Mouse (Mus musculus) pancreas, adult 10 weeks (tissue): ENCODE data around the gene Aaas. TPM values are rescaled to one million over a fixed set of nuclear protein-coding genes. Genes with fewer than 3 reads are reported as not detected.

ENCODE experiments used
- polyA plus RNA-seq: library from polyadenylated mRNA; stranded (reverse); fragments of 350-450 nt; fragmentation: Illumina TruSeq; extraction: RNeasy Lipid Tissue Mini Kit (QIAGEN cat#74804); gene quantifications from one replicate; pipeline ENCODE4 v1.2.3, GENCODE M21; 2015; ENCODE audit warnings: low read depth, low replicate concordance; ENCODE audit not compliant: insufficient read depth

Aaas gene
- polyA plus RNA-seq = 18.0 TPM

DNA sequence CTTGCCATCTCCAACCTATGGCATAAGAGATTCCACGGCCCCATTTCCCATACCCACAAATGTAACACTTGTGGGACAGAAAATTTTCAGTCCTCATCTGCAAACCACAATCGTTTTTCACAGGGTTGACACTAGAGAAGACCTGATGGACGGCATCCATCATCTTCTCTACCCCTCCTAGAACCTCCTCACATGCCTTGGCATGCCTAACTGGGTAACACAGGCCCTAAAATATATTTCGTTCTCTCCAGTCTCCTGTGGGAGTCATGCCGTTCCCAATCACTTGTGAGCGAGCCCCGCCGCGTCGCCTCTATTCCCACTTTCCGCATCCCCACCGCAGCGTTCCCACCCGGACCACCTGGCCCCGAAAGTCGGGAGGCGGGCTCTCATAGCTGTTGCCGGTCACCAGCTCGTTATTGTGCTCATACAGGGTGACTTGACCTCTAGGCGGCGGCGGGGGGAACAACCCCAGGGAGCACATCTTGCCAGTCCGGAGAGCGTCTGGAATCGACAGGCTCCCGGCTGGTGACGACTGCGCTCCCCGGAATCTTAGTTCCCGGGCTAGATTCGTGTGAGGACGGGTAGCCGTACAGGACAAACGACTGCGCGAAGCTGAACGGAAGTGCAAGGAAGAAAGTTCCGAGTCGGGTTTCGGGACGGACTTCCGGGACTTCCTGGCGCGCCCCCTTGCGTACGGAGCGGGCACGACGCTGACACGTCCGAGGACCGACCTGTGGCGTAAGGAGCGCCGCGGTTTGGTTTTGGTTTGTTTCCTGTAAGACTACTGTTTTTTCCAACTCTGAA, at the start of gene Aaas:
Aaas (minus strand) TSS at position 634 of the 804 bp plus-strand sequence.

DNA sequence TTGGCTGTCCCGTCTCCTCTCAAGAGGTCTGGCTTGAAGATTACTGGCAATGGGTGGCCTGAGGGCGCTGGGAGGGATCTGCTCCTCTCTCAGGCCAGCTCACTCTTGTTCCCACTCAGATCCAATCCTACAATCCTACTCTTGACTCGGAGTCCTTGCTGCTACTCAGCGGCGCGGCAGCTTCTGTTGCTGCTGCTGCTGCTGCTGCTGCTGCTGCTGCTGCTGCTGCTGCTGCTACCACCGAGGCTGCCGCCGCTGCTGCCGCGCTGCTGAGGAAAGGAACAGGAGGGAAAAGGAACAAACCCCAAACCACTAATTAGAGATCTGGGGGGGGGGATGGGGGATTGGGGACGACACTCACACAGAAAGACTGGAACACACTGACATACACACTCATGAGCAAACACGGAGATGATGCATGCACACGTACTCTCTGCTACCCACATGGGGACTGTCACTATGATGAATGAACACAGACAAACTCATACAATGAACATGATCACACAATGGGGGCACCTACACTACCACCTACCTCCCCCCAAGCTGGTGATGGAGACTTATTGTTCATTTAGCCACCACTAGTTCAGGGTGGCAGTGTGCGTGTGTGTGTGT, 16.3 kb upstream of the Aaas start, which contains the start of gene Sp7:
Sp7 (minus strand) TSS at position 450 of the 612 bp plus-strand sequence.

DNA sequence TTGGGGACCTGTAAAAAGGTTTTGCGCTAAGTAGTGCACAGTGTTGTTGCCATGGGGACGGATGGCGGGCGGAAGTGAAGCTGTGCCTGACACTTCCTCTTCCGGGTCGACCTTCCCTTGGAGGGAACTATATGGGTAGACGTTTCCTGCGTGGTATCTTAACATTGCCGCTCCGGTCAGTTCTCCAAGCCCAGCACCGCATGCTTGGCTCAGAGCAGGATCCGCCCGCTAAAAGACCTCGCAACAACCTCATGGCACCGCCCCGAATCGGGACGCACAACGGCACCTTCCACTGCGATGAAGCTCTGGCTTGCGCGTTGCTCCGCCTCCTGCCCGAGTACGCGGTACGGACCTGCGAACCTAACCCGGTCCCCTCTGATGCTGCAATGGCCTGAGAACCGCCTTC, 19.0 kb downstream of the Aaas start, which contains the start of gene Myg1:
Myg1 (plus strand) TSS at position 100 of the 406 bp plus-strand sequence.

DNA sequence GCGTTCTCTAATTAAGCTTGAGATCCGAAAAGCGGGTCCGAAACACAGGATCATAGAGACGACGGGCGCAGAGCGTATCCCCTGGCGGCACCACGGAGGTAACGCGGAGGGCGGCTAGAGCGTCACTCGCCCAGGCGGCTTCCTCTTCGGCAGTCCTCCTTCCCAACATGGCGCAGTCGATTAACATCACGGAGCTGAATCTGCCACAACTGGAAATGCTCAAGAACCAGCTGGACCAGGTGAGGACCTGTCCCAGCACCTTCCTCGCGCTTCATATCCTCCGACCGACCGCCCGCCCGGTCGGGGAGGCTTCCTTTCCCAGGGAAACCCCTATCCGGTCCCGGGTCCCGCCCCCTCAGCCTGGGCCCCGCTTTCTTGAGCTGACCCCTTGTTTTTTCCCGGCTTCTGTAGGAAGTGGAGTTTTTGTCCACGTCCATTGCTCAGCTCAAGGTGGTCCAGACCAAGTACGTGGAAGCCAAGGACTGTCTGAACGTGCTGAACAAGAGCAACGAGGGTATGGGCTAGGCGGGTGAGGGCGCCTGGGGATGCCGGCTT, 24.5 kb downstream of the Aaas start, which contains the start of gene Pfdn5:
Pfdn5 (plus strand) TSS at position 95 of the 555 bp plus-strand sequence.

DNA sequence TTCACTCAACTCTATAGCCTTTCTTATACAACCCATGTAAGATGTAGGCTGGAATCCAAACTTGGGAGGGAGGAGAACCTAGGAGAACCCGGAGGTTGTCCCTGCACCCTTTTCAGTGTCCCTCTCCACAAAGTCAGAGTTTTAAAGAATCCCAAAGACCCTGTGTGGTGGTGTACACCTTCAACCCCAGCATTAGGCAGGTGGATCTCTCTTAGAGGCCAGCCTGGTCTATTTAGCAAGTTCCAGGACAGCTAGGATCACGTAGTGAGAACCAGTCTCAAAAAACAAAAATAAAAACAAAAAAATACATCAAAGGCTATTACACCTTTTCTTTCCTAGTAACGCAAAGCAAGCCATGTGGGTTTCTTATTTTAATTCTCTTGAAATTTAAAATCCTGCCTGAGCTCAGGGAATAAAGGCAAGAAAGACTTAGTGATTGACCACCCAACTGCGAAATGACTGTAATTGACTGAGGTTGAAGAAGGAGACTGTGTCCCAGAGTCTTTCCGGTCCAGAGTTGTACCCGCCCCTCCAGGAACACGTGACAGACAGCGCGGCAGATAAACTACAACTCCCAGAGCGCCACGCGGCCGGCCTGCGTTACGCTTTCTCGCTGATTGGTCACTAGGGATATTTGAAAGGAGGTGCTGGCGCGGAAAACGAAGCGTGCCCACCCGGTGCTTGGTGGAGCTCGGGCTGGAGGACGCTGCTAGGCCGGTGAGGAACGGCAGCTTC, 54.8 kb downstream of the Aaas start, which contains the start of gene Espl1:
Espl1 (plus strand) TSS at position 634 of the 735 bp plus-strand sequence.

Other genes starting within 250 kb of the Aaas start
- 11.0 TPM for gene Spryd3, start 214.5 kb downstream of the Aaas start, polyA plus RNA-seq
- 136 TPM for gene Igfbp6, start 206.4 kb downstream of the Aaas start, polyA plus RNA-seq
- 0.98 TPM for gene Soat2, start 200.2 kb downstream of the Aaas start, polyA plus RNA-seq
- gene Zfp740, start 147.5 kb downstream of the Aaas start, polyA plus RNA-seq = 19.2 TPM
- 14.2 TPM for gene Csad, start 146.0 kb downstream of the Aaas start, polyA plus RNA-seq
- gene Itgb7, start 118.8 kb downstream of the Aaas start, polyA plus RNA-seq = 2.8 TPM
- gene Rarg, start 93.3 kb downstream of the Aaas start, polyA plus RNA-seq = 13.8 TPM
- gene Gm9918, start 80.2 kb downstream of the Aaas start, polyA plus RNA-seq = not detected
- 8.9 TPM for gene Mfsd5, start 71.3 kb downstream of the Aaas start, polyA plus RNA-seq
- gene Espl1, start 54.5 kb downstream of the Aaas start, polyA plus RNA-seq = 1.5 TPM
- gene Pfdn5, start 24.7 kb downstream of the Aaas start, polyA plus RNA-seq = 82.8 TPM
- 24.2 TPM for gene Myg1, start 19.1 kb downstream of the Aaas start, polyA plus RNA-seq
- 0.26 TPM for gene Sp7, start 16.4 kb upstream of the Aaas start, polyA plus RNA-seq
- gene Sp1, start 55.4 kb upstream of the Aaas start, polyA plus RNA-seq = 6.9 TPM
- gene Amhr2, start 94.6 kb upstream of the Aaas start, polyA plus RNA-seq = 1.3 TPM
- gene Prr13, start 108.3 kb upstream of the Aaas start, polyA plus RNA-seq = 31.0 TPM
- 149 TPM for gene Pcbp2, start 119.8 kb upstream of the Aaas start, polyA plus RNA-seq
- gene Gm10337, start 153.0 kb upstream of the Aaas start, polyA plus RNA-seq = not detected
- gene Map3k12, start 166.3 kb upstream of the Aaas start, polyA plus RNA-seq = 5.1 TPM
- 11.7 TPM for gene Tarbp2, start 167.4 kb upstream of the Aaas start, polyA plus RNA-seq
- 7.2 TPM for gene Npff, start 174.2 kb upstream of the Aaas start, polyA plus RNA-seq